Mouse (Mus musculus) intestine, postnatal 0 days (tissue): Measurements from ENCODE around the gene Rgs1. TPM values are rescaled to one million over a fixed set of nuclear protein-coding genes. Genes with fewer than 3 reads are reported as not detected.

ENCODE experiments used
- ATAC-seq: fragments of 200-750 bp; cut with Nextera tagmentation; 2 replicates; pipeline ENCODE4 v1.8.0; 2017; ENCODE audit warnings: mild to moderate bottlenecking, moderate TSS enrichment, moderate library complexity
- H3K27ac ChIP-seq: fragments of 300-500 bp; sonication (generic); 2 replicates; pipeline ENCODE4 v1.5.1; 2014; ENCODE audit warnings: mild to moderate bottlenecking, low read depth, low read length, moderate library complexity
- H3K27me3 ChIP-seq: fragments of 300-500 bp; sonication (generic); replicated peaks from 2 replicates; pipeline ENCODE4 v1.6.1; 2014; ENCODE audit warnings: low read length, mixed read lengths; ENCODE audit not compliant: control insufficient read depth, insufficient read depth
- H3K36me3 ChIP-seq: fragments of 300-500 bp; sonication (generic); 2 replicates; pipeline ENCODE4 v1.6.1; 2014; ENCODE audit warnings: mild to moderate bottlenecking, moderate library complexity; ENCODE audit not compliant: control insufficient read depth, insufficient read depth
- H3K4me1 ChIP-seq: fragments of 300-500 bp; sonication (generic); replicated peaks from 2 replicates; pipeline ENCODE4 v1.6.1; 2014; ENCODE audit warnings: antibody characterized with exemption, low read length, mixed read lengths; ENCODE audit not compliant: control insufficient read depth, insufficient read depth
- H3K4me2 ChIP-seq: fragments of 300-500 bp; sonication (generic); replicated peaks from 2 replicates; pipeline ENCODE4 v1.6.1; 2014; ENCODE audit warnings: low read depth, mild to moderate bottlenecking, moderate library complexity
- H3K4me3 ChIP-seq: fragments of 300-500 bp; sonication (generic); 2 replicates; pipeline ENCODE4 v1.5.1; 2014; ENCODE audit warnings: low read depth, low read length
- H3K9ac ChIP-seq: fragments of 300-500 bp; sonication (generic); 2 replicates; pipeline ENCODE4 v1.6.1; 2014; ENCODE audit warnings: mild to moderate bottlenecking, low read depth, low read length
- H3K9me3 ChIP-seq: fragments of 300-500 bp; sonication (generic); 2 replicates; pipeline ENCODE4 v1.6.1; 2016; ENCODE audit warnings: mixed run types; ENCODE audit not compliant: control insufficient read depth
- CTCF ChIP-seq: sonication (generic); IDR thresholded peaks from 2 replicates; pipeline ENCODE4 v1.5.1; 2016; ENCODE audit warnings: low read depth, mild to moderate bottlenecking, control low read depth, antibody characterized with exemption, moderate library complexity
- WGBS: fragments of 180-500 bp; shearing (Covaris S2); extraction: QIAGEN DNeasy Blood & Tissue Kit; methylation state at CpG from one replicate; pipeline ENCODE4 v1.1.7; 2014; 5-methylcytosine and 5-hydroxymethylcytosine counted together
- polyA plus RNA-seq: library from polyadenylated mRNA; unstranded; fragments of >200 nt; fragmentation: Nextera tagmentation; extraction: Ambion mirVana; gene quantifications from 2 replicates; pipeline ENCODE4 v1.2.1, GENCODE M21; 2015

The Rgs1 gene
- polyA plus RNA-seq, 1 experiment from 2014 or later: 11.8 TPM

DNA sequence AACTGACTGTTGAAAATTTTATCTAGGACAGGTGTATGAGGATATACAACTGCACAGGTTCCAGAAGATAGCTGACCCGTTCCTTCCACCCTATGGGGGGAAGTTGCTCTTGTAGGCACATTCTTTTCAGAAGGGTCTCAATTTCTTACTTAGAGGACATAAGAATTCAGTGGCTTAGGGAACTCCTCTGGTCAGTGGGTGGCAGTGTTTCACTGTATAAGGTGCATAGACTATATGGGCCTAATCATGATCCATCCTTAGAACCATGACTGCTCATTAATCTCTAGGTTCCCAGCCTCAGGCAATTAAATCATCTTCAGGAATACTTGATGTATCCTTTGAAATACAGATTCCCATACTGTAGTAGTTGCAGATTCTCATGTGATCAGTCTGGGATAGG is 5.5 kb downstream of the Rgs1 start:
- Histone ChIP-seq H3K36me3 (no peaks in the 10 kb centered on the region), H3K9ac (no peak overlapping the region), H3K9me3 (no peaks in the 10 kb centered on the region), H3K4me1 (no peaks in the 10 kb centered on the region), H3K4me3 (no peak overlapping the region), H3K27me3 (no peaks in the 10 kb centered on the region), H3K4me2 (no peak overlapping the region), H3K27ac (no peak overlapping the region)
- ATAC-seq: no peak
- WGBS: 71% methylated on average over 1 of the region's 1 CpGs
- TF ChIP-seq CTCF: peak; percentile 67

DNA sequence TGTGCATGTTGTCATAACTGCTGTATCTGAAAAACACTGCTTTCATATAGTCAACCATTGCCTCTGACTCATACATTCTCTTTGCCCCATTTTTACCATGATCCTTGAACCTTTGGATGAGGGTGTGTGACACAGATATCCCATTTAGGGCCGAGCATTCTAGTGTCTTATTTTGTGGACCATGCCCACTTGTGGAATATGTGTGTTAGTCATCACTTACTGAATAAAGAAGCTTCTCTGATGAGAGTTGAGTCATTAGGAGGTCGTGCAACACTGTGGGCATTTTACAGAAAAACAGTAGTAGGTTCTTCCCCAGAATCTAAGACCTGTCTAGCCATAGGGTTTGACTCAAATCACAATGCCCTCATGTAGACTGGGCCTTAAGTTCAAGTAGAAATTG is 9.8 kb downstream of the Rgs1 start:
- no peak for TF ChIP-seq CTCF
- no peaks in the 10 kb centered on the region for H3K9me3 ChIP-seq
- no peak overlapping the region for H3K4me3 ChIP-seq
- no peaks in the 10 kb centered on the region for H3K27me3 ChIP-seq
- H3K27ac ChIP-seq: no peak overlapping the region
- H3K4me1 ChIP-seq: no peaks in the 10 kb centered on the region
- no peak overlapping the region for H3K4me2 ChIP-seq
- no peak for ATAC-seq
- no peak overlapping the region for H3K9ac ChIP-seq
- 68% methylated on average over 2 of the region's 2 CpGs for WGBS
- H3K36me3 ChIP-seq: no peaks in the 10 kb centered on the region

DNA sequence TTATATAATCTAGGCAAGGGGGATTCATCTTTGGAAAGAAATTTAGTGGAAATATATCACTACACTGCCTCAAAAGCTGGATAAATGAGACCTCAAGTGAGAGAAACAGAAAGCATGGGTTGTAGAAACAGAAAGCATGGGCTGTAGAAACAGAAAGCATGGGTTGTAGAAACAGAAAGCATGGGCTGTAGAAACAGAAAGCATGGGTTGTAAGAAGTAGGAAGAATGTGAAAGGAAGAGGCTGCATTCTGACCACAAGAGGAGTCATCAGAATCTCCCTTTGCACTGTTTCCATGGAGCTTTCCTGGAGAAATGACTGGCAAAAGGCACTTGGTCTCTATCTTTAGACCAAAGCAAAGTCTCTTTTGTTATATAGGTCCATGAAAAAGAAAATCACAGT is 33.8 kb downstream of the Rgs1 start:
- Histone ChIP-seq H3K4me1 (no peaks in the 10 kb centered on the region), H3K9ac (no peak overlapping the region), H3K27me3 (no peaks in the 10 kb centered on the region), H3K27ac (no peak overlapping the region), H3K36me3 (no peaks in the 10 kb centered on the region), H3K4me3 (no peak overlapping the region), H3K9me3 (no peaks in the 10 kb centered on the region), H3K4me2 (no peak overlapping the region)
- TF ChIP-seq CTCF: no peak
- ATAC-seq: no peak

DNA sequence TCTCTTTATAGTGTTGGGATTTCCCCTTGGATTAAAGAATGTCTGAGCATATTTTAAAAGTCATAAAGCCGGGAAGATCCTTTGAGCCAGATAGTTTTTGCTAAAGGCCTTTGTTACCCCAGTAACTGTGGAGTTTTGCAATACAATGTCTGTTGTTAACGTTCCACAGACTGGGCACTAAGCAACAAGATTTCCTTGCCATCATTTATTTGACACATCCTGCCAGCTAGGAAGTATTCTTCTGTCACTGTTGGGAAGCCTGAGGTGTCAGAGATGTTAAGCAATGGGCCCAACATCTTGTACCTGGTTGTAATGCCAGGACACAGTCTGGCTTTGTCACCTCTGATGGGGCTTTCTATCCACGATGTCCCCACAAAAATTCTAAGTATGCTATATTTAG is 38.1 kb downstream of the Rgs1 start:
- WGBS: 62% methylated on average over 3 of the region's 3 CpGs
- Histone ChIP-seq H3K4me2 (no peak overlapping the region), H3K4me3 (no peak overlapping the region), H3K36me3 (no peaks in the 10 kb centered on the region), H3K4me1 (no peaks in the 10 kb centered on the region), H3K9me3 (no peaks in the 10 kb centered on the region), H3K27ac (no peak overlapping the region), H3K27me3 (no peaks in the 10 kb centered on the region), H3K9ac (no peak overlapping the region)
- TF ChIP-seq CTCF: no peak
- no peak for ATAC-seq

DNA sequence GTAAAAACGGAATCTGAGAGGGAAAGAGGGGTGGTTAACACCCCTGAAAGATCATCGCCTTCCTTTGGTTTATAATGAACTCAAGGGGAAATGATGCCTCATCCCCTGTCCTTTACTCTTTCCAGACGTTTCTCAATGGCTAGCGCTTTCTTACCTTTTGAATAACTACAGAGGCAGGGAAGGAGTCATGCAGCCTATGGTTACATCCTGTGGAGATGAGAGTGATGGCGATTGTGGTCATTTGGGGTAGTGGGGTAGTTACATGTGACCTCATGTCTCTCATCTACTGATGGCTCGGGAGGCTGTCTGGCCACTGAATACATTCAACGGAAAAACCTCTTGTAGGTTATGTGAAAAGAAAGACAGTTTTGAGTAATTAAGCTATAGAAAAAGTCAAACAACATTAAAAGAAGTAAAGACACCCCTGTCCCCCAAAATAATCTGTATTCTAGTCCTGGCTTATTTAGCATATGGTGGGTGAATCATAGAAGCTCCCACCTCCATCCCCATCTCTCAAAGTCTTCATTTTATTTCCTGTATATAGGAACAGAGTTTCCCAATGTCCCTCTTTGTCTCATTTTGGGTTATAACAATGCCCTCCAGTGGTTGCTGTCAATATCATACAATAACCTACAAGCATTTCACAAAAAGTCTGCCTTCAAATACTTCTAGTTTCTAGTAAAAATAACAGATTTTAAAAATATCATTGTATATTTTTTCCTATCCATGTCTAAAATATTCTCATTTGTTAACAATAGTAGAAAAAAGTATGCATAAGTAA is 42.6 kb downstream of the Rgs1 start:
- no peaks in the 10 kb centered on the region for H3K36me3 ChIP-seq
- no peaks in the 10 kb centered on the region for H3K4me1 ChIP-seq
- H3K4me3 ChIP-seq: no peak overlapping the region
- H3K27me3 ChIP-seq: no peaks in the 10 kb centered on the region
- H3K27ac ChIP-seq: no peak overlapping the region
- 74% methylated on average over 7 of the region's 7 CpGs for WGBS
- H3K9me3 ChIP-seq: no peaks in the 10 kb centered on the region
- H3K9ac ChIP-seq: no peak overlapping the region
- no peak for ATAC-seq
- no peak overlapping the region for H3K4me2 ChIP-seq
- no peak for TF ChIP-seq CTCF

DNA sequence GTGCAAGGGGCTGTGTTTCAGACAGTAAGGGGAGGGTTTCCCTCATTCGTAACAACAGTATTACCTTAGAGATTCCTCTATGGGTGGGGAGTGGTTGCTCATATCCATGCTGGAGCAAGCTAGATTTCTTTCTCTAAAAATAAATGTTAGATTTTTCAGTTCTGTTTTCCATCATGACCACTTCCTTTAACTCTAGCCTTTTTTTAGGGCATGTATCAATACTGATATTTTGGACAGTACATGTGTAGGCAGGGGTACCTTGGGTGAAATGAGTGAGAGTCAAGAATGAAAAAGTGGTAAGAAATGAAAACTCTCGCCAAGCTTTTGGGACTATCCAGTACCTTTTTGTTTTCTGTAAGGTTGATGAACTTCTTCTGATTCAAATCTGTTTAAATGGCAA is 44.3 kb downstream of the Rgs1 start:
- no peak for ATAC-seq
- Histone ChIP-seq H3K27ac (no peak overlapping the region), H3K4me2 (no peak overlapping the region), H3K9ac (no peak overlapping the region), H3K4me3 (no peak overlapping the region), H3K4me1 (no peaks in the 10 kb centered on the region), H3K27me3 (no peaks in the 10 kb centered on the region), H3K36me3 (no peaks in the 10 kb centered on the region), H3K9me3 (no peaks in the 10 kb centered on the region)
- 86% methylated on average over 2 of the region's 2 CpGs for WGBS
- no peak for TF ChIP-seq CTCF
